Mouse (Mus musculus) liver, postnatal 0 days (tissue): ENCODE measurements around the gene Pde4a.

Experiments
- CTCF ChIP-seq: sonication (generic); IDR thresholded peaks from 2 replicates; pipeline ENCODE4 v1.5.1; 2016; ENCODE audit warnings: antibody characterized with exemption, low read depth
- EP300 ChIP-seq: IDR thresholded peaks from 2 replicates; pipeline ENCODE4 v1.6.1; 2016; ENCODE audit warnings: antibody characterized with exemption, low read depth, mild to moderate bottlenecking

DNA sequence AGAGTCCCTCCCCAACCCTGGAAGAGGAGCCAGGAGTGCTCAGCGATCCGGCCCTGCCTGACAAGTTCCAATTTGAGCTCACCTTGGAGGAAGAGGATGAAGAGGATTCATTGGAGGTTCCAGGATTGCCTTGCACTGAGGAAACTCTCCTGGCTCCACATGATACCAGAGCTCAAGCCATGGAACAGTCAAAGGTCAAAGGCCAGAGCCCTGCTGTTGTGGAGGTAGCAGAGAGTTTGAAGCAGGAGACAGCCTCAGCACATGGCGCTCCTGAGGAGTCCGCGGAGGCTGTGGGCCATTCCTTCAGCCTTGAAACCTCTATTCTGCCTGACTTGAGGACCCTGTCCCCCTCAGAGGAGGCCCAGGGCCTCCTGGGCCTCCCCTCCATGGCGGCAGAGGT is 45.3 kb downstream of the Pde4a start:
- TF ChIP-seq CTCF (no peak), EP300 (no peak)
